13 mouse cellular contexts compared by ENCODE assay signal in genomic region chr17:46408478-46408877, GRCm38 (mm10). TPM values are rescaled to one million over a fixed set of nuclear protein-coding genes. Genes with fewer than 3 reads are reported as not detected.
A peak's percentile ranks its signal among the peaks of the same experiment; 100 is the strongest.
DNase-seq lines count a peak whose midpoint lies in the region; ATAC-seq and TF ChIP-seq lines count a peak whose summit lies in the region.
"Had no signal": no experiment of that assay in that cellular context is flagged by ENCODE, and none has a peak within 500 bp of the region (broad histone marks: within the 10 kb centered on the region; RNA-seq: fewer than 3 reads in every experiment).

No protein-coding gene starts in this region.

- H3K4me1 ChIP-seq in lung, embryonic 14.5 days (ENCODE audit: insufficient read depth): no peaks in the 10 kb centered on the region
- H3K4me1 ChIP-seq: hindbrain, embryonic 13.5 days; neural tube, embryonic 12.5 days had no signal

- ATAC-seq in lung, embryonic 14.5 days (ENCODE audit: insufficient read depth): no peak
- no peak for ATAC-seq in cerebellum, adult (ENCODE audit: insufficient number of reproducible peaks, low FRiP score, low TSS enrichment)
- ATAC-seq: forebrain, embryonic 16.5 days had no signal

- H3K4me2 ChIP-seq in lung, embryonic 14.5 days: no peak overlapping the region
- H3K4me2 ChIP-seq: hindbrain, embryonic 13.5 days; neural tube, embryonic 12.5 days had no signal

- H3K36me3 ChIP-seq in lung, embryonic 14.5 days (ENCODE audit: insufficient read depth): peaks cover 86% of the 10 kb centered on the region

- TF ChIP-seq CTCF in lung, embryonic 14.5 days (IDR thresholded peaks at IDR 0.05; ENCODE audit: low read depth): peak; percentile 48

- no peaks in the 10 kb centered on the region for H3K27me3 ChIP-seq in lung, embryonic 14.5 days (ENCODE audit: insufficient read depth, low read length)
- H3K27me3 ChIP-seq: hindbrain, embryonic 13.5 days; neural tube, embryonic 12.5 days had no signal

- H3K9me3 ChIP-seq in lung, embryonic 14.5 days (ENCODE audit: low read depth, low read length): no peaks in the 10 kb centered on the region
- H3K9me3 ChIP-seq: hindbrain, embryonic 13.5 days; neural tube, embryonic 12.5 days had no signal

- 27% methylated on average over 3 of the region's 3 CpGs for WGBS in lung, embryonic 14.5 days

- no peak overlapping the region for H3K27ac ChIP-seq in lung, embryonic 14.5 days (ENCODE audit: low read depth)
- H3K27ac ChIP-seq: hindbrain, embryonic 13.5 days; neural tube, embryonic 12.5 days had no signal

- DNase-seq in heart, adult 11 months: peak; percentile 21
- DNase-seq in heart, adult 8-10 months (ENCODE audit: low spot score): no peak
- DNase-seq in lung, embryonic 14.5 days: peak; percentile 34
- DNase-seq in lung, postnatal 14 days: no peak
- DNase-seq in R1 (ENCODE audit: low read depth, low spot score): peak; percentile 29
- DNase-seq in retina, embryonic 14.5 days (ENCODE audit: low spot score): peak; percentile 49
- DNase-seq in layer of hippocampus, adult 18-20 months (ENCODE audit: low spot score in 2 of 2): no peak
- DNase-seq: kidney, postnatal 4 days had no signal

- H3K4me3 ChIP-seq in lung, embryonic 14.5 days (ENCODE audit: low read depth, low read length): no peak overlapping the region
- H3K4me3 ChIP-seq: hindbrain, embryonic 13.5 days; neural tube, embryonic 12.5 days had no signal

- H3K9ac ChIP-seq in lung, embryonic 14.5 days: no peak overlapping the region
- H3K9ac ChIP-seq: hindbrain, embryonic 13.5 days; neural tube, embryonic 12.5 days had no signal

RNA-seq across cellular contexts. Expression of gene Crip3, which starts 20.2 kb away (rescaled TPM):
- 1 to 10 TPM in 1 of 4 experiments, under 1 TPM in 3; 0.54 to 1.0 (median 0.88) TPM for total RNA-seq in heart, adult 8-10 months (2022)
- 0.41 TPM in 1 of 2 replicates, not detected in the other for polyA plus RNA-seq in lung, embryonic 14.5 days (2014; fragmentation: Nextera tagmentation; extraction: Ambion mirVana)
- total RNA-seq in layer of hippocampus, adult 18-20 months (2021): 1 to 10 TPM; 4.7 to 4.8 TPM
- polyA plus RNA-seq: limb, embryonic 11.5 days had no signal

RNA-seq across cellular contexts. Expression of gene Zfp318, which starts 24.9 kb away (rescaled TPM):
- total RNA-seq in heart, adult 8-10 months (2022): 10 to 100 TPM; 15.2 to 21.6 (median 17.2) TPM
- 15.2 and 18.3 TPM in 2 replicates for polyA plus RNA-seq in lung, embryonic 14.5 days (2014; fragmentation: Nextera tagmentation; extraction: Ambion mirVana)
- total RNA-seq in layer of hippocampus, adult 18-20 months (2021): 10 to 100 TPM; 46.3 to 53.0 TPM

RNA-seq across cellular contexts. Expression of gene Slc22a7, which starts 29.8 kb away (rescaled TPM):
- not detected for total RNA-seq in heart, adult 8-10 months (2022)
- not detected in 2 replicates for polyA plus RNA-seq in lung, embryonic 14.5 days (2014; fragmentation: Nextera tagmentation; extraction: Ambion mirVana)
- under 1 TPM in 1 of 2 experiments, not detected in 1; 0.43 TPM for total RNA-seq in layer of hippocampus, adult 18-20 months (2021)
- polyA plus RNA-seq: forebrain, embryonic 16.5 days; hindbrain, embryonic 13.5 days; limb, embryonic 11.5 days; neural tube, embryonic 12.5 days had no signal

Comparison
In these comparisons a context has a peak if more than half of its experiments do, and no peak if none do; other contexts are left out.
1. DNase-seq: peak in heart, adult 11 months (single experiment), lung, embryonic 14.5 days (single experiment), R1 (single experiment) and retina, embryonic 14.5 days (single experiment); none in heart, adult 8-10 months (single experiment), lung, postnatal 14 days (single experiment) and layer of hippocampus, adult 18-20 months (0 of 2).